Mouse (Mus musculus) brain, embryonic 14.5 days (tissue): Measurements from ENCODE around the gene Siah1a.

Experiments used
- CTCF ChIP-seq: fragments of 200-500 bp; IDR thresholded peaks from 2 replicates; pipeline ENCODE4 v1.5.1; 2012; ENCODE audit warnings: inconsistent platforms, mild to moderate bottlenecking, moderate library complexity, borderline replicate concordance; ENCODE audit not compliant: insufficient read depth, insufficient read length; ENCODE audit errors: extremely low read depth
- POLR2A ChIP-seq: fragments of 200-500 bp; IDR thresholded peaks from 2 replicates; pipeline ENCODE4 v1.6.1; 2012; ENCODE audit warnings: mild to moderate bottlenecking, inconsistent platforms, borderline replicate concordance; ENCODE audit not compliant: poor library complexity, insufficient read depth, insufficient read length, severe bottlenecking; ENCODE audit errors: extremely low read depth

GRCm38 (mm10) chr8:86734954-86735353 is 10.8 kb downstream of the Siah1a start:
- TF ChIP-seq POLR2A (no peak), CTCF (no peak)
